Mouse (Mus musculus) kidney, embryonic 14.5 days (tissue): Measurements from ENCODE around the gene Tbx10. TPM values are rescaled to one million over a fixed set of nuclear protein-coding genes. Genes with fewer than 3 reads are reported as not detected.

ENCODE experiments used
- polyA plus RNA-seq: library from polyadenylated mRNA; unstranded; fragments of >200 nt; fragmentation: Nextera tagmentation; extraction: Ambion mirVana; gene quantifications from 2 replicates; pipeline ENCODE4 v1.2.1, GENCODE M21; 2014

The Tbx10 gene
- polyA plus RNA-seq, 1 experiment from 2014 or later = 1.1 TPM

Other genes starting within 250 kb of the Tbx10 start
- 20.2 and 41.7 TPM in 2 replicates for gene Kmt5b, start 225.3 kb upstream of the Tbx10 start, polyA plus RNA-seq
- gene Chka, start 141.0 kb upstream of the Tbx10 start, polyA plus RNA-seq = 46.8 and 62.6 TPM in 2 replicates
- gene Tcirg1, start 85.6 kb upstream of the Tbx10 start, polyA plus RNA-seq = 26.2 and 35.0 TPM in 2 replicates
- 397 and 412 TPM in 2 replicates for gene Ndufs8, start 80.0 kb upstream of the Tbx10 start, polyA plus RNA-seq
- gene Aldh3b1, start 62.9 kb upstream of the Tbx10 start, polyA plus RNA-seq = 2.8 and 3.0 TPM in 2 replicates
- 7.0 and 12.4 TPM in 2 replicates for gene Unc93b1, start 57.6 kb upstream of the Tbx10 start, polyA plus RNA-seq
- not detected in 2 replicates for gene Aldh3b3, start 34.1 kb upstream of the Tbx10 start, polyA plus RNA-seq
- gene Aldh3b2, start 20.4 kb upstream of the Tbx10 start, polyA plus RNA-seq = 1.3 and 1.6 TPM in 2 replicates
- 22.4 and 26.3 TPM in 2 replicates for gene Acy3, start 6.2 kb upstream of the Tbx10 start, polyA plus RNA-seq
- gene Nudt8, start 7.8 kb downstream of the Tbx10 start, polyA plus RNA-seq = 37.6 and 38.5 TPM in 2 replicates
- gene Gm49405, start 7.9 kb downstream of the Tbx10 start, polyA plus RNA-seq = 2.5 and 2.7 TPM in 2 replicates
- 4.5 and 5.8 TPM in 2 replicates for gene Doc2g, start 10.6 kb downstream of the Tbx10 start, polyA plus RNA-seq
- 214 and 223 TPM in 2 replicates for gene Ndufv1, start 20.1 kb downstream of the Tbx10 start, polyA plus RNA-seq
- gene Gstp1, start 45.2 kb downstream of the Tbx10 start, polyA plus RNA-seq = 518 and 527 TPM in 2 replicates
- 1.4 and 5.3 TPM in 2 replicates for gene Gstp2, start 53.3 kb downstream of the Tbx10 start, polyA plus RNA-seq
- gene Gstp3, start 66.8 kb downstream of the Tbx10 start, polyA plus RNA-seq = 0.34 TPM in 1 of 2 replicates, not detected in the other
- not detected in 2 replicates for gene Cabp2, start 88.8 kb downstream of the Tbx10 start, polyA plus RNA-seq
- 116 and 121 TPM in 2 replicates for gene Cdk2ap2, start 104.4 kb downstream of the Tbx10 start, polyA plus RNA-seq
- gene Pitpnm1, start 107.2 kb downstream of the Tbx10 start, polyA plus RNA-seq = 14.0 and 15.8 TPM in 2 replicates
- gene Aip, start 133.1 kb downstream of the Tbx10 start, polyA plus RNA-seq = 92.0 and 97.5 TPM in 2 replicates
- gene Gpr152, start 147.0 kb downstream of the Tbx10 start, polyA plus RNA-seq = not detected in 2 replicates
- 0.06 and 0.09 TPM in 2 replicates for gene Cabp4, start 151.3 kb downstream of the Tbx10 start, polyA plus RNA-seq
- 132 and 156 TPM in 2 replicates for gene Coro1b, start 155.9 kb downstream of the Tbx10 start, polyA plus RNA-seq
- gene Ptprcap, start 160.9 kb downstream of the Tbx10 start, polyA plus RNA-seq = 0.57 and 0.80 TPM in 2 replicates
- gene Rps6kb2, start 170.6 kb downstream of the Tbx10 start, polyA plus RNA-seq = 33.4 and 42.0 TPM in 2 replicates
- gene Carns1, start 182.7 kb downstream of the Tbx10 start, polyA plus RNA-seq = 1.7 and 1.9 TPM in 2 replicates
- 2.7 and 3.2 TPM in 2 replicates for gene Tbc1d10c, start 198.5 kb downstream of the Tbx10 start, polyA plus RNA-seq
- gene Ppp1ca, start 199.3 kb downstream of the Tbx10 start, polyA plus RNA-seq = 987 and 1,041 TPM in 2 replicates
- gene Rad9a, start 208.9 kb downstream of the Tbx10 start, polyA plus RNA-seq = 34.7 and 39.5 TPM in 2 replicates
- 5.7 and 5.9 TPM in 2 replicates for gene Clcf1, start 221.5 kb downstream of the Tbx10 start, polyA plus RNA-seq
- gene AC109138.7, start 221.6 kb downstream of the Tbx10 start, polyA plus RNA-seq = not detected in 2 replicates
- gene Pold4, start 239.1 kb downstream of the Tbx10 start, polyA plus RNA-seq = 26.4 and 28.2 TPM in 2 replicates